Mouse (Mus musculus): Measurements from ENCODE around the gene Kmt2c.

DNA sequence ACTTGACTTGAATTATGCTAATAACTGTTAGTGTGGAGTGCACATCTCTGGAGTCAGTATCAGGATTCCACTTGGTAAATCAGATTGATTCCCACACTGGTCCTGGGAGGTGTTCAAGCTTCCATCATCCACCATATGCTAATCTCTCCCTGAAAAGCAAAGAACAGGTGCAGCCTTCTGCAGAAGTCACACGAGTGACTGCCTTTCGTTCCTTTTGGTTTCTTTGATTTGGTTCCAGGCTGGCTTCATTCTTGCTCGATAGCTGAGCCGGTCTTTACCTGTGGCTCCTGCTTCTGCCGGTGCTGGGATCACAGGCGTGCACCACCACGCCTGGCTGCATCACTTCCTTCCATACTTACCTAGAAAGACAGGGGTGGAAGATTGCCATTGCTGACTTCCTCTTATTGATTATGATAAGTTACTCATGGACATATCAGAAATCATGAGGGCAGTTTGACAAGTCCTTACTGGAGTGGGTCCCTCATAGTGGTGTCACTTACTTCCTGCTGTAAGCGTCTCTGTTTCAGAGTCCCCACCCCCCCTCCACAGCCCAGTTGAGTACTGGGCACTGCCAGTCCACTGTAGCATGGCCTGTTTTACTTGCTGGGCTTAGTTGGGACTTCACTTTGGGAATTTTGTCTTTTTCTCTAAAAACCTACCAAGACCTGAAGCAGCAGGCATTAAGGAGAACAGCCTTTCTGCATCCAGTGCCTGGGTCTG lies 245.6 kb downstream of the Kmt2c start:
- no peak for TF ChIP-seq CTCF (IDR thresholded peaks at IDR 0.05; ENCODE audit: low read depth)
- no peak for TF ChIP-seq EP300 (IDR thresholded peaks at IDR 0.05; ENCODE audit: low read depth)

All from liver, embryonic 14.5 days (tissue).